Mouse (Mus musculus): ENCODE data around the gene Nid2.

GRCm38 (mm10) chr14:19809934-19810333, 58.9 kb downstream of the Nid2 start:
- TF ChIP-seq CTCF (IDR thresholded peaks at IDR 0.05; ENCODE audit: low read depth) (no peak), EP300 (IDR thresholded peaks at IDR 0.05; ENCODE audit: low read depth) (no peak)

Measured in liver, postnatal 0 days (tissue).